Mouse (Mus musculus) kidney, adult 2 months (tissue): ENCODE data around the gene Ankrd36.

Experiments
- CTCF ChIP-seq: fragments of 200-500 bp; conservative IDR thresholded peaks from 2 replicates; pipeline ENCODE4 v1.5.1; 2011; ENCODE audit warnings: low read depth, mild to moderate bottlenecking, control low read depth, low read length, moderate library complexity, mixed read lengths; ENCODE audit not compliant: insufficient read depth, insufficient read length
- POLR2A ChIP-seq: fragments of 200-500 bp; IDR thresholded peaks from one replicate; pipeline ENCODE4 v1.6.1; 2011; ENCODE audit warnings: low read depth, low read length, control low read depth

- TF ChIP-seq POLR2A: no peak
- TF ChIP-seq CTCF: no peak
These were observed 5.6 kb upstream of the Ankrd36 start for GRCm38 (mm10) chr11:5563898-5564297.
